Mouse (Mus musculus) forebrain, postnatal 0 days (tissue): ENCODE measurements around the gene Nfu1. TPM values are rescaled to one million over a fixed set of nuclear protein-coding genes. Genes with fewer than 3 reads are reported as not detected.

Experiments
- ATAC-seq: fragments of 200-750 bp; cut with Nextera tagmentation; 2 replicates; pipeline ENCODE4 v1.8.0; 2017; ENCODE audit warnings: mild to moderate bottlenecking, moderate library complexity
- DNase-seq: peaks from one replicate; pipeline ENCODE4 v3.0.0-alpha.2; 2015
- H3K27ac ChIP-seq: fragments of 300-500 bp; sonication (generic); 2 replicates; pipeline ENCODE4 v1.5.1; 2014; ENCODE audit warnings: low read depth, mild to moderate bottlenecking, antibody characterized with exemption, low read length, moderate library complexity, mixed read lengths
- H3K27me3 ChIP-seq: fragments of 300-500 bp; sonication (generic); 2 replicates; pipeline ENCODE4 v1.6.1; 2014; ENCODE audit warnings: mild to moderate bottlenecking, low read length, mixed read lengths; ENCODE audit not compliant: insufficient read depth
- H3K36me3 ChIP-seq: fragments of 300-500 bp; sonication (generic); 2 replicates; pipeline ENCODE4 v1.6.1; 2014; ENCODE audit warnings: mild to moderate bottlenecking, moderate library complexity; ENCODE audit not compliant: insufficient read depth
- H3K4me1 ChIP-seq: fragments of 300-500 bp; sonication (generic); 2 replicates; pipeline ENCODE4 v1.6.1; 2014; ENCODE audit warnings: antibody characterized with exemption; ENCODE audit not compliant: insufficient read depth
- H3K4me2 ChIP-seq: fragments of 300-500 bp; sonication (generic); 2 replicates; pipeline ENCODE4 v1.6.1; 2014; ENCODE audit warnings: low read depth, mild to moderate bottlenecking, moderate library complexity
- H3K4me3 ChIP-seq: fragments of 300-500 bp; sonication (generic); 2 replicates; pipeline ENCODE4 v1.5.1; 2014; ENCODE audit warnings: low read depth, low read length, mixed read lengths
- H3K9ac ChIP-seq: fragments of 300-500 bp; sonication (generic); 2 replicates; pipeline ENCODE4 v1.6.1; 2014; ENCODE audit warnings: mild to moderate bottlenecking
- H3K9me3 ChIP-seq: fragments of 300-500 bp; sonication (generic); 2 replicates; pipeline ENCODE4 v1.6.1; 2016; ENCODE audit warnings: low read length
- CTCF ChIP-seq: sonication (generic); IDR thresholded peaks from 2 replicates; pipeline ENCODE4 v1.5.1; 2016; ENCODE audit warnings: antibody characterized with exemption, control low read depth, low read depth
- WGBS: fragments of 180-500 bp; shearing (Covaris S2); extraction: QIAGEN DNeasy Blood & Tissue Kit; methylation state at CpG from one replicate; pipeline ENCODE4 v1.1.7; 2014; 5-methylcytosine and 5-hydroxymethylcytosine counted together
- polyA plus RNA-seq: library from polyadenylated mRNA; unstranded; fragments of >200 nt; fragmentation: Nextera tagmentation; extraction: Ambion mirVana; gene quantifications from 2 replicates; pipeline ENCODE4 v1.2.1, GENCODE M21; 2015
- total RNA-seq: library from RNA; depleted of rRNA; stranded (reverse); fragments of >200 nt; gene quantifications from 2 replicates; pipeline ENCODE4 v1.2.3, GENCODE M21; 2014

The Nfu1 gene
- total and polyA plus RNA-seq, 2 experiments from 2014 or later = 146 to 362 TPM

DNA sequence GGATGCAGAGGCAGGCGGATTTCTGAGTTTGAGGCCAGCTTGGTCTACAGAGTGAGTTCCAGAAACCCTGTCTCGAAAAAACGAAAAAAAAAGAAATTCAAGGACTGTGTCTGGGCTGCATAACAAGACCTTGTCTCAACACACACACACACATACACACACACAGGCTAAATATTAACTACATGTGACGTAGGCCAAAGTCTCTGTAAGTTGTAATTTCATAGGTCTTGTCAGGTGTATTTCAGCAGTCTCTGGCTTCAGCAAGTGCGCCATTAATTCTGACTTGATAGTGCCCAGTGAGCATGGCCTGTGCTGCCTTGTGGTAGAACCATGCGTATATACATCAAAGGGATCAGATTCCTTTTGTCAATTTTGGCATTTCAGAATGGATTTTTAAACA lies 7.0 kb upstream of the Nfu1 start:
- Histone ChIP-seq H3K9me3 (no peaks in the 10 kb centered on the region), H3K9ac (no peak overlapping the region), H3K4me1 (no peaks in the 10 kb centered on the region), H3K27ac (no peak overlapping the region), H3K4me2 (no peak overlapping the region), H3K27me3 (no peaks in the 10 kb centered on the region), H3K36me3 (peaks cover 13% of the 10 kb centered on the region), H3K4me3 (no peak overlapping the region)
- WGBS = 95% methylated on average over 6 of the region's 6 CpGs
- TF ChIP-seq CTCF = no peak
- DNase-seq = no peak
- ATAC-seq = no peak

DNA sequence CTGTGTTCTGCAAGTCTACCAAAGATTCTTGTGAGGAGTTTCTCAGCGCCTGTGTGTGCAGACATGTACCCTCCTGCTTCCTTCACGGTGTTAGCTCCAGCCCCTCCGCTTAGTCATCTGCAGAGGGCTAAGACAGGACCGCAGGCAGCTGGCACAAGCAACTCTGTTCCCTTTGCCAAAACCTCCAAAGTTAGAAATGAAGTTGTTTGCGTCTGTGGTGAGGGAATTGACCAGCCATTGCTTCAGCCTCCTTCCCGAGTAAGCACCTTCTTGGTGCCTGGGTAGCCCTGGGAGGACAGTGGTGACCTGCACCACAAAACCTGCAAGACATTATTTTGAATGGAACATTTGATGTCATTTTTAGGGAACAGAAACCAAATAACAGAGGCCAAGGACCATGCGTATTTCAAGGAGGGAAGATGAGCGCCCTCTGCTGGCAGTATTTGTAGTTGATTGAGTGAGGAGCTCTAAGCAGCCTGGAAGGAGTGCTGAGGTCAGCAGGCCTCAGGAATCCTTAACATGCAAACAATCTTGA lies 6.4 kb upstream of the Nfu1 start:
- H3K9ac ChIP-seq = no peak overlapping the region
- no peak overlapping the region for H3K4me3 ChIP-seq
- no peak overlapping the region for H3K27ac ChIP-seq
- peaks cover 8% of the 10 kb centered on the region for H3K36me3 ChIP-seq
- 38% methylated on average over 8 of the region's 8 CpGs for WGBS
- DNase-seq (peak; percentile 87), ATAC-seq (peak; percentile 78)
- peak; percentile 87 for TF ChIP-seq CTCF
- no peaks in the 10 kb centered on the region for H3K4me1 ChIP-seq
- no peak overlapping the region for H3K4me2 ChIP-seq
- H3K27me3 ChIP-seq = no peaks in the 10 kb centered on the region
- H3K9me3 ChIP-seq = no peaks in the 10 kb centered on the region

DNA sequence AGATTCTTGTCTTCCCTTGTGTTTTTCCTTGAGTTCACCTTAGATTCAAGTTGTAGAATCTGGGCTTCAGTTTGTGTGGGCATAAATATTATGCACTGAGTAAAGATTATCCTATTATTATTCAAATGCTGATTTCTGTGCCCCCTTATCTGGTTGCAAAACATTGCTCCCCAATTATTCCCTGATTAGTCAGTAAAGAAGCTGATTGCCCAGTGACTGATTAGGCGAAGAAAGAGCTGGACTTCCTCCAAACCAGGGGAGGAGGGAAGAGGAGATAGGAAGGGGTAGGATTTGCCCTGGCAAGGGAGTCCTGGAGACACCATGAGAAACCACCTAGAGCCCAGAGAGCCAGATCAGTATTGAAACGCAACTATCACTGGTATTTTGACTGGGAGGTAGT lies 4.9 kb upstream of the Nfu1 start:
- no peak for ATAC-seq
- Histone ChIP-seq H3K9me3 (no peaks in the 10 kb centered on the region), H3K4me1 (no peaks in the 10 kb centered on the region), H3K4me2 (no peak overlapping the region), H3K9ac (no peak overlapping the region), H3K4me3 (no peak overlapping the region), H3K27ac (no peak overlapping the region), H3K36me3 (no peaks in the 10 kb centered on the region), H3K27me3 (no peaks in the 10 kb centered on the region)
- TF ChIP-seq CTCF = no peak
- 48% methylated on average over 2 of the region's 2 CpGs for WGBS
- DNase-seq = no peak

DNA sequence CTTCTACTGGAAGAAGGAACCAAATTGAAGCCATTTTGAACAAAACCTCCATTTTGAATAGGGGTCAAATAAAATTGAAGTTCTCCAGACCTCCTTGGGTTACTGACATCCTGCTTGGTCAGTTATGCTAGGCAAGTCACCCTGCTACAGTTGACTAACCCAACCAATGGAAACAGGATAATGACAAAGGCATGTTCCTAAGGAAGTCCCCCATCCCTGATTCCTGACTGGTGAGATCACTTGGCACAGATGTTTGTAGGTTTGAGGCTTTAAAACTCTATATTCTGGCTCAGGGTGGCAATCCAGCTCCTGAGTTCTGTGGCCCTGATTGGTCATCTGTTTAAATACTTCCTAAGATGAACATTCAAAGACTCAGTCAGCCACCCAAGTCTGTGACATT lies 3.5 kb upstream of the Nfu1 start:
- DNase-seq = no peak
- no peaks in the 10 kb centered on the region for H3K9me3 ChIP-seq
- ATAC-seq = no peak
- H3K9ac ChIP-seq = no peak overlapping the region
- TF ChIP-seq CTCF = no peak
- no peak overlapping the region for H3K27ac ChIP-seq
- H3K27me3 ChIP-seq = no peaks in the 10 kb centered on the region
- H3K4me3 ChIP-seq = no peak overlapping the region
- H3K4me1 ChIP-seq = no peaks in the 10 kb centered on the region
- H3K4me2 ChIP-seq = no peak overlapping the region
- H3K36me3 ChIP-seq = no peaks in the 10 kb centered on the region

DNA sequence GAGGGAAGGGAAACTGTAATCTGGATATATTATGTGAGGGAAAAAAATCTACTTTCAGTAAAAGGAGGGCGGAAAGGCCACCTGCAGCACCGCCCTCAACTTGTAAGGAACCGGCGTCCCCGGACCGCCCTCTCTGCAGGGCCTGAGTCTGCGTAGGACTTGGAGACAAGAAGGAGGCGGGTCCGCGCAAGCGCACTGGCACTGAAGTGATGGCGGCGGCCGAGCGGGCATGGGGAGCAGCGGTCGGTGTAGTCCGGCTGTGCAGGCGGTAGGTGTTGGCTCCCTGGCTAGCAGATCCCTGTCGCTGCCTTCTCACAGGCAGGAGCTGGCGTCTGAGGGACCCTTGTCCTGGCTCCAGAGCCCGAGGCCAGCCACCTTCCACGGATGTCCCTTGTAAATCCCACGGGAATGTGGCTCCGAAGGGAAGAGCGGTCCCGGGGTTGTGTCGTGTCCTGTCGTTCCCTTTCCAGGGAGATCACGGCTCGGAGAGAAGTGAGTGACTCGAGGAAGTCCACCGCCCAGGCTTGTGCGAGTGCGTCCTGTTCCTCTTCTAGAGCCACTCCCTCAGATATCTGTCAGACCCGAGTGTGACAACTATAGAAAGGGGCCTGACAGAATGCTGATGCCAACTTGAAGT lies 774 bp downstream of the Nfu1 start:
- under 1% methylated on average over 36 of the region's 36 CpGs for WGBS
- H3K9ac ChIP-seq = peak overlapping the region; percentile 89
- no peaks in the 10 kb centered on the region for H3K27me3 ChIP-seq
- no peaks in the 10 kb centered on the region for H3K9me3 ChIP-seq
- peak overlapping the region; percentile 88 for H3K27ac ChIP-seq
- H3K4me3 ChIP-seq = peak overlapping the region; percentile 69
- peak; percentile 93 for DNase-seq
- ATAC-seq = peak; percentile 99
- peaks cover 4% of the 10 kb centered on the region; the same call in 1 of the 2 replicates for H3K36me3 ChIP-seq
- peak overlapping the region; percentile 52 for H3K4me2 ChIP-seq
- no peaks in the 10 kb centered on the region for H3K4me1 ChIP-seq
- no peak for TF ChIP-seq CTCF

DNA sequence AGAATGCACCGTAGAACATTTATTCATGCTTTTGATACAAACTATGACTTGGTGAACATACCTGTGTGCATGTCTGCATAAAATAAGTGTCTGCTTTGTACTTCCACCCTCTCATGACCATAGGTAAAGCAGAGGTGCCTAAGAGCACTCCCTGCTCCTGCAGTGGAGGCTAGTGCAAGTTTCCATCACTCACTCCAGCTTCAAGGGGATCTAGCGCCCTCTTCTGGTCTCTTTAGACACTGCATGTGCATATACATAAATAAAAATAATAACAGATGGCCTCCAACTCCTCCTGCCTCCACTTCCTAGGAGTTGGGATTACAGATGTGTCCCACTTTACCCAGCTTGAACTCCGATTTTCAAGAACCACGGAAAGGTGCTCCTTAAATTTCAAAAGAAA lies 7.9 kb downstream of the Nfu1 start:
- 65% methylated on average over 4 of the region's 4 CpGs for WGBS
- Histone ChIP-seq H3K4me2 (no peak overlapping the region), H3K36me3 (peaks cover 50% of the 10 kb centered on the region), H3K4me3 (no peak overlapping the region), H3K27me3 (no peaks in the 10 kb centered on the region), H3K4me1 (no peaks in the 10 kb centered on the region), H3K27ac (no peak overlapping the region), H3K9me3 (no peaks in the 10 kb centered on the region), H3K9ac (no peak overlapping the region)
- peak; percentile 69 for TF ChIP-seq CTCF
- no peak for ATAC-seq
- DNase-seq = peak; percentile 69

DNA sequence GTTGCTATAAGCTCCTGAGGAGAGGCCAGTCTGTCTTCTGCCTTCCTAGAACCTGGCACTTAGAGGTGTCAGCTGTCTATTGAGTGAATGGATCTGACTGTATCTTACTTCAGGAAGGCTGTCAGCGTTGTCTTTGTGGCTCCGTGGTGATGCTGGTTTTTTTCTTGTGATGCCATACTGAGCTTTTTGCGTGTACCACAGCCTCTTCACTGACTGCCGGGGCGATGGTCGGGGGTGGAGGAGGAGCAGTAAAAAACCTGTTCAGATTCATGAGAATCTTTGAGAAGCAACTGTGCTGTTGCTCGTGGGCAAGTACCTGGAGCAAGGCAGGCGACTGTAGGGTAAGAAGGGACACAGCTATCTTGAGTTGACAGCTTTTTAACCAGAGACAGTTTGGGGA lies 9.8 kb downstream of the Nfu1 start:
- WGBS = 95% methylated on average over 8 of the region's 8 CpGs
- H3K27ac ChIP-seq = no peak overlapping the region
- no peak for DNase-seq
- no peak overlapping the region for H3K4me3 ChIP-seq
- ATAC-seq = no peak
- no peaks in the 10 kb centered on the region for H3K27me3 ChIP-seq
- H3K9me3 ChIP-seq = no peaks in the 10 kb centered on the region
- no peak overlapping the region for H3K4me2 ChIP-seq
- no peak for TF ChIP-seq CTCF
- peaks cover 62% of the 10 kb centered on the region for H3K36me3 ChIP-seq
- no peaks in the 10 kb centered on the region for H3K4me1 ChIP-seq
- no peak overlapping the region for H3K9ac ChIP-seq
